Mouse (Mus musculus) embryonic facial prominence, embryonic 10.5 days (tissue): ENCODE data around the gene Tnfrsf14. TPM values are rescaled to one million over a fixed set of nuclear protein-coding genes. Genes with fewer than 3 reads are reported as not detected.

Experiments used
- DNase-seq: peaks from one replicate; pipeline ENCODE4 v3.0.0-alpha.2; 2017; ENCODE audit warnings: low spot score
- H3K27ac ChIP-seq: fragments of 300-500 bp; sonication (generic); replicated peaks from 2 replicates; pipeline ENCODE4 v1.5.1; 2016; ENCODE audit warnings: mild to moderate bottlenecking
- H3K27me3 ChIP-seq: fragments of 300-500 bp; sonication (generic); replicated peaks from 2 replicates; pipeline ENCODE4 v1.6.1; 2016; ENCODE audit warnings: low read depth, mild to moderate bottlenecking; ENCODE audit not compliant: poor library complexity, severe bottlenecking
- H3K36me3 ChIP-seq: fragments of 300-500 bp; sonication (generic); replicated peaks from 2 replicates; pipeline ENCODE4 v1.6.1; 2016; ENCODE audit warnings: mild to moderate bottlenecking, moderate library complexity
- H3K4me1 ChIP-seq: fragments of 300-500 bp; sonication (generic); 2 replicates; pipeline ENCODE4 v1.6.1; 2016
- H3K4me3 ChIP-seq: fragments of 300-500 bp; sonication (generic); 2 replicates; pipeline ENCODE4 v1.5.1; 2016; ENCODE audit warnings: mild to moderate bottlenecking, moderate library complexity
- H3K9me3 ChIP-seq: fragments of 300-500 bp; sonication (generic); 2 replicates; pipeline ENCODE4 v1.6.1; 2016; ENCODE audit warnings: mild to moderate bottlenecking
- WGBS: fragments of 180-500 bp; shearing (Covaris S2); methylation state at CpG from one replicate; pipeline ENCODE4 v1.1.7; 2016; 5-methylcytosine and 5-hydroxymethylcytosine counted together
- polyA plus RNA-seq: library from polyadenylated mRNA; unstranded; fragments of >200 nt; fragmentation: Nextera tagmentation; extraction: Ambion mirVana; gene quantifications from 2 replicates; pipeline ENCODE4 v1.2.1, GENCODE M21; 2016

The Tnfrsf14 gene
- polyA plus RNA-seq, 1 experiment from 2014 or later, result 1.4 TPM

DNA sequence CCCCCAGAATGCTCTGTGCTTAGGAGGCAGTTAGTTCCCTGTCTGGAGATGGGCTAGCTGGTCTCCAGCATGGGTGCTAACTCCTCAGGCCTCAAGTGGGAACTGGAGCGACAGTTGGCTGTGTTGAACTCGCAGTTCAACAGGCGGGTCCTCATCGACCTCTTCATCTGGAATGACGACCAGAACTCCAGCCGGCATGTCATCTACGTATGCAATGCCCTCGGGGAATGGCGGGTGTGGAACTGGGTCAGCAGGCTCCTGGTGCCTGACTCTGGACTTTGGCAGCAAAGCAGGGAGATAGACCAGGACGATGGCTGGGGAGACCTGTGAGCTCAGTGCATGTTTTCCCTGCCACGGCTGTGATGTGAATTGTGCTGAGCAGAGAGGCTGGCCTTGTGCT, 42.9 kb downstream of the Tnfrsf14 start:
- Histone ChIP-seq H3K36me3 (no peaks in the 10 kb centered on the region), H3K4me3 (no peak overlapping the region)

GRCm38 (mm10) chr4:154882014-154882659, 46.2 kb downstream of the Tnfrsf14 start:
- Histone ChIP-seq H3K36me3 (no peaks in the 10 kb centered on the region), H3K4me3 (no peak overlapping the region), H3K27ac (no peak overlapping the region), H3K27me3 (no peaks in the 10 kb centered on the region; the same call in 1 of the 2 replicates), H3K4me1 (peaks cover 28% of the 10 kb centered on the region), H3K9me3 (no peaks in the 10 kb centered on the region)
- 32% methylated on average over 14 of the region's 14 CpGs for WGBS
- DNase-seq, result no peak

More for the DNA sequence above, 42.9 kb downstream of the Tnfrsf14 start:
- Histone ChIP-seq H3K9me3 (no peaks in the 10 kb centered on the region), H3K4me1 (peaks cover 20% of the 10 kb centered on the region), H3K27me3 (peaks cover 3% of the 10 kb centered on the region; the same call in 1 of the 2 replicates), H3K27ac (no peak overlapping the region)
- 77% methylated on average over 11 of the region's 11 CpGs for WGBS
- no peak for DNase-seq

GRCm38 (mm10) chr4:154880730-154881129, 47.6 kb downstream of the Tnfrsf14 start:
- H3K4me1 ChIP-seq, result peaks cover 14% of the 10 kb centered on the region; the same call in 1 of the 2 replicates
- 87% methylated on average over 6 of the region's 6 CpGs for WGBS
- H3K36me3 ChIP-seq, result no peaks in the 10 kb centered on the region
- no peaks in the 10 kb centered on the region for H3K9me3 ChIP-seq
- no peak overlapping the region for H3K27ac ChIP-seq
- DNase-seq, result no peak
- no peaks in the 10 kb centered on the region; the same call in 1 of the 2 replicates for H3K27me3 ChIP-seq
- H3K4me3 ChIP-seq, result no peak overlapping the region

- Histone ChIP-seq H3K27ac (peak overlapping the region; percentile 86), H3K9me3 (no peaks in the 10 kb centered on the region)
Observed at GRCm38 (mm10) chr4:154877864-154878548, 50.4 kb downstream of the Tnfrsf14 start.

DNA sequence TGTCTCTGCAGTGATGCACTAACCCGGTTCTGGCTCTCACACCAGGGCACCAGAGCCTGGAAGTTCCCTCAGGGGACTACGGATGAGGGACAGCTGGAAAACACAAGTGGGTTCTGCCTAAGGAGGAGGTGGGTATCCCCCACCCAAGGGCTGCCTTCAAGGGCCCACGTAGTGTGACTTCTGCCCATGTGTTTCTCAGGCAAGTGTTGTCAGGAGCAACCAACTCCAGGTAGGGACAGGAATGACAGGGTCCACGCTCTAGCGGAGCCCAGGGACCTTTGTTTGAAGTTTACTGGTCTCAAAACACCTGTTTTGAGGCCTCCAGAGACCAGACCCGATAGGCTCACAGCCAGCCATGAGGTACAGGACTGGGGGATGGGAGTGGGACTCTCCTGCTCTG, 55.2 kb downstream of the Tnfrsf14 start:
- no peak overlapping the region for H3K27ac ChIP-seq

More at GRCm38 (mm10) chr4:154877864-154878548, 50.4 kb downstream of the Tnfrsf14 start:
- DNase-seq, result peak; percentile 95
- Histone ChIP-seq H3K4me3 (peak overlapping the region; percentile 57), H3K36me3 (no peaks in the 10 kb centered on the region), H3K4me1 (peaks cover 11% of the 10 kb centered on the region; the same call in 1 of the 2 replicates), H3K27me3 (no peaks in the 10 kb centered on the region; the same call in 1 of the 2 replicates)
- 11% methylated on average over 17 of the region's 18 CpGs for WGBS

More for the DNA sequence above, 55.2 kb downstream of the Tnfrsf14 start:
- no peak for DNase-seq
- H3K36me3 ChIP-seq, result no peaks in the 10 kb centered on the region
- H3K4me3 ChIP-seq, result no peak overlapping the region
- WGBS, result 81% methylated on average over 6 of the region's 6 CpGs
- H3K4me1 ChIP-seq, result peaks cover 21% of the 10 kb centered on the region
- H3K27me3 ChIP-seq, result peaks cover 38% of the 10 kb centered on the region
- no peaks in the 10 kb centered on the region for H3K9me3 ChIP-seq

Other genes with a start within 250 kb of the Tnfrsf14 start
- gene Ttc34, start 91.1 kb downstream of the Tnfrsf14 start, polyA plus RNA-seq, result 0.25 and 0.45 TPM in 2 replicates
- gene Mmel1, start 59.0 kb downstream of the Tnfrsf14 start, polyA plus RNA-seq, result 0.34 and 0.41 TPM in 2 replicates
- gene Fam213b, start 29.4 kb downstream of the Tnfrsf14 start, polyA plus RNA-seq, result 41.2 and 42.3 TPM in 2 replicates
- 84.4 and 151 TPM in 2 replicates for gene Hes5, start 32.4 kb upstream of the Tnfrsf14 start, polyA plus RNA-seq
- 49.2 and 50.1 TPM in 2 replicates for gene Pank4, start 35.6 kb upstream of the Tnfrsf14 start, polyA plus RNA-seq
- 2.0 and 3.5 TPM in 2 replicates for gene Plch2, start 128.2 kb upstream of the Tnfrsf14 start, polyA plus RNA-seq
- 19.0 and 22.2 TPM in 2 replicates for gene Pex10, start 138.5 kb upstream of the Tnfrsf14 start, polyA plus RNA-seq
- 128 and 134 TPM in 2 replicates for gene Rer1, start 157.8 kb upstream of the Tnfrsf14 start, polyA plus RNA-seq
- 4.3 and 5.4 TPM in 2 replicates for gene Morn1, start 158.0 kb upstream of the Tnfrsf14 start, polyA plus RNA-seq